Mouse (Mus musculus): Measurements from ENCODE around the gene Mrpl35. TPM values are rescaled to one million over a fixed set of nuclear protein-coding genes. Genes with fewer than 3 reads are reported as not detected.
"Not testable (repeated sequence)": the region's sequence is repeated elsewhere in the genome, so short reads cannot be mapped to it uniquely, and the experiment has no call there.

Mrpl35 gene
- 10 to 100 TPM; 27.8 to 29.6 TPM for total RNA-seq (2021)
- long read RNA-seq, experiment 1, transcript Mrpl35-201 (4 exons, 3,721 nt) = major isoform, 36 of 38 reads
- long read RNA-seq, experiment 1, partial matches to known transcripts = 1 of 38 reads
- long read RNA-seq, experiment 1, other reads (novel, unspliced or antisense) = 1 of 38 reads
- long read RNA-seq, experiment 2, transcript Mrpl35-201 (4 exons, 3,721 nt) = major isoform, 25 of 26 reads
- long read RNA-seq, experiment 2, partial matches to known transcripts = 1 of 26 reads
- long read RNA-seq, experiment 2, other reads (novel, unspliced or antisense) = 0 of 26 reads

DNA sequence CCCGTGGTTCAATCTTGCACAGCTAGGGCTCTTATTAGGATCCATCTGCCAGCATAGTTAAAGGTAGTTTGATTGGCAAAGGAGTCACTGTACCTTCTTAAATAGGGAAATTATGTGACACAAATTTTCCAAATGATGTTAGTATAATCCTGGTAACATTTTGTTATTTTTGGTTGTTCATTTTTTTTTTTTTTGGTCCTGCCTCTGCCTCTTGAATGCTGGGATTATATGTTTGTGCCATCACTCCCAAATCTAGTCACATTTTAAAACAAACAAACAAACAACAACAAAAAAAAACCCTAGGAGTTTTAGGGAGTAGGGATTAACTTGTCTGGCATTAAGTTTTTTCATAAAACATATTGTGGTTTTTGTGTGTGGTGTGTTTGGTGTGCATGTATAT is at the start of gene Mrpl35:
Gene Mrpl35, minus strand, starts transcription at position 101 of the 400 bp plus-strand sequence.
- DNase-seq (ENCODE audit: extremely low spot score in 1 of 2, low spot score in 2 of 2) = no peak
- intact Hi-C loops (cut with DNase I) = loop anchor here (10.0 kb wide), 1 partner anchor 552 kb away; the partner anchor contains the start of gene Krcc1
- no peak within 1 kb of the TSS for H3K4me3 ChIP-seq

DNA sequence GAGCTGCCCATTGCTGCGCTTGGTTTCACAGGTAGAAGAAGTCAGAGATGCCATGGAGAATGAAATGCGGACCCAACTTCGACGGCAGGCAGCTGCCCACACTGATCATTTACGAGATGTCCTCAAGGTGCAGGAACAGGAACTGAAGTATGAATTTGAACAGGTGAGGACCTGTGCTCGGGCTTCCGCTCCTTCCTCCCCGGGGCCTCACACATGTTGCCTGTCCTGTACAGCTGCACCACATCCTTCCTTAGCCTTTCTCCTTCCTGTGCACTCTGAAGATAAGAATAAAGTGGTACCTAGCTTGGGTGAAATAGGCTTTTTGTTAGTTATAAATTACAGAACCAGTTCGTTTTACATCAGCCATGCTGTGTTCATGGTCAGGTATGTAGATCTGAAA is 44.6 kb upstream of the Mrpl35 start:
- intact Hi-C loops (cut with DNase I) = no loop called here
- DNase-seq (ENCODE audit: extremely low spot score in 1 of 2, low spot score in 2 of 2) = no peak
- Histone ChIP-seq H3K27ac (no peak overlapping the region), H3K4me3 (no peak overlapping the region)
- no peak for TF ChIP-seq CTCF (IDR thresholded peaks at IDR 0.05)

More for the DNA sequence above, at the start of gene Mrpl35:
- no peak within 1 kb of the TSS for H3K27ac ChIP-seq
- no peak for TF ChIP-seq CTCF (IDR thresholded peaks at IDR 0.05)

DNA sequence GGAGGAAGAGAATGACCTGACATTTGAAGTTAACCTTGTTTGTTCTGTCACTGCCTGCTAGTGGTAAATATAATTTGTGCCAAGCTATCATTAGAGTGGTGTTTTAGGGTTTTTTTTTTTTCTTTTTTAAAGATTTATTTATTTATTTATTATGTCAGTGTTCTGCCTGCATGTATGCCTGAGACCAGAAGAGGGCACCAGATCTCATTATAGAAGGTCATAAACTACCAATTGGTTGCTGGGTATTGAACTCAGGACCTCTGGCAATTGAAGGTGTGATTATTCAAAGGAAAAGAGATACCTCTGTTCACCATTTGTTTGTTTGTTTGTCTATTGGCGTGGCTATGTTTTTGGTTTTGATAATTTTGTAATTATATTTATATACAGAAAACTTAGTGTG is 42.0 kb upstream of the Mrpl35 start:
- H3K4me3 ChIP-seq = no peak overlapping the region
- no peak for DNase-seq (ENCODE audit: extremely low spot score in 1 of 2, low spot score in 2 of 2)
- H3K27ac ChIP-seq = no peak overlapping the region
- TF ChIP-seq CTCF (IDR thresholded peaks at IDR 0.05) = peak; percentile 48
- intact Hi-C loops (cut with DNase I) = loop anchor here (10.0 kb wide), 1 partner anchor 456 kb away; no protein-coding TSS in a partner anchor

DNA sequence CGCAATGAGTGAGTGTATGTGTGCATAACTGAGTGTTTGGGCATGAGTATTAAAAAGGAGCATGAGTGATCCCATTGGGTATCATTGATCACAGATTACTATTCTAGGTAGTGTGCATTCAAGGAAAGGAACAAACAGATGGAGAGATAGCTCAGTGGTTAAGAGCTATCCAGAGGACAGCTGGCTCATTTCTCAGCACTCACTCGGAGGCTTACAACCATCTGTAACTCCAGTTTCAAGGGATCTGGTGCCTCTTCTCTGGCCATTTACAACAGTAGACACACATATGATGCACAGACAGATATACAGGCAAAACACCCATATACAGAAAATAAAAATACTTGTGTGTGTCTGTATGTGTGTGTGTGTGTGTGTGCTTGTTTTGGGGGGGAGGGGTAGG is 41.0 kb upstream of the Mrpl35 start:
- no peak overlapping the region for H3K27ac ChIP-seq
- DNase-seq (ENCODE audit: extremely low spot score in 1 of 2, low spot score in 2 of 2) = no peak
- intact Hi-C loops (cut with DNase I) = loop anchor here (10.0 kb wide), 1 partner anchor 457 kb away; no protein-coding TSS in a partner anchor
- no peak for TF ChIP-seq CTCF (IDR thresholded peaks at IDR 0.05)
- no peak overlapping the region for H3K4me3 ChIP-seq

DNA sequence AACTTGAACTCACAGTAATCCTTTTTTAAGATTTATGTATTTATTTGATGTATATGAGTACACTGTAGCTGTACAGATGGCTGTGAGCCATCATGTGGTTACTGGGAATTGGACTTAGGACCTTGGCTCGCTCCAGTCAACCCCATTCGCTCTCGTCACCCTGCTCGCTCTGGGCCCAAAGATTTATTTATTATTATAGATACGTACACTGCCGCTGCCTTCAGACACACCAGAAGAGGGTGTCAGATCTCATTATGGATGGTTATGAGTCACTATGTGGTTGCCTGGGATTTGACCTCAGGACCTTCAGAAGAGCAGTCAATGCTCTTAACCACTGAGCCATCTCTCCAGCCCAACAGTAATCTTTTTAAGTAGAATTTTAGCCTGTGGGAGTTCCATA is 20.1 kb upstream of the Mrpl35 start:
- DNase-seq (ENCODE audit: extremely low spot score in 1 of 2, low spot score in 2 of 2); intact Hi-C loops (cut with DNase I); H3K27ac ChIP-seq; H3K4me3 ChIP-seq: not testable (repeated sequence)

DNA sequence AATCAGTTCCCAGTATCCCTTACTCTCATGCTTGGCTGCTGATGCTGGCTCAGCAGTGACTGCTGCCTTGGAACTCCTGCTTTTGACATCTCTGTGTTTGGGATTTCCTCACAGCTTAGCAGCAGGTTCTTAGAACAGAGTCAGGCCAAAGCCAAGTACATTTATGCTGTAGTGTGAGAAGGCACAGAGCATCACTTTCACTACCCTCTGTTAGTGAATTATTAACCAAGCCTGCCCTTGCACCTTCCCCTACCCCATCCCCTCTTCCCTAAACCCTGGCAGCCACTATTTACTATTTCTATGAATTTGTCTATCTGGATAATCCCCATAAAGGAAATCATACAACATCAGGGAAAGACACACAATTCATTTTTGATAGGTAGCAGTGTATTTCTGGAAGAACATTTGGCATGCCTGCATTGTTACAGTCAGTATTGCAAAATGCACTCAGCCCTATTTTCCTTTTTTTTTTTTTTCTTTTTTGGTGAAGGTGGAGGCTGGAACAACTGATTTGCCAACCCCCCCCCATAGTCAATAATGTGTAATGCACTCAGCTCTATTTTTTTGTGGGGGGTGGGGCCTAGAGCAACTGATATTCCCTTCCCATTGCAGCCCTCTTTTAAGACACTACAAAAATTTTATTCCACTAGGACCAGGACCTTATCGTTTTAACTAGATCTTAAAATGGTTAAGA is 14.0 kb upstream of the Mrpl35 start:
- no peak for TF ChIP-seq CTCF (IDR thresholded peaks at IDR 0.05)
- Histone ChIP-seq H3K4me3 (no peak overlapping the region), H3K27ac (no peak overlapping the region)
- DNase-seq (ENCODE audit: extremely low spot score in 1 of 2, low spot score in 2 of 2) = no peak
- intact Hi-C loops (cut with DNase I) = no loop called here

DNA sequence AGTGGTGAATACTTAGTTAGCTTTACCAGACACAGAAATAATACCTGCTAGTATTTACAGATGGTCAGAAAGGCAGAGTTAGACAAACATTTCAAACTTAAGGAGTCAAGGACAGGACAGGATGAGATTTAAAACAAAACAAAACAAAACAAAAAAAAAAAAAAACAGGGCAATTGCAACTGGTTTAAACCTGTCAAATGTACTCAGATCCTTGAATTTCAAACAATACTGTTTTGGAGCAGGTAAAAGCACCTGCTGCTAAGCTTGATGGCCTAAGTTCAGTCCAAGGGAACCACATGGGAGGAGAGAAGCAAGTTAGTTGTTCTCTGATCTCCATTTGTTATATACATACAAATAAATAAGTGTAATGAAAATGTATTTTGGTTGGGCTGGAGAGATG is 13.0 kb upstream of the Mrpl35 start:
- H3K4me3 ChIP-seq = no peak overlapping the region
- no peak for TF ChIP-seq CTCF (IDR thresholded peaks at IDR 0.05)
- intact Hi-C loops (cut with DNase I) = no loop called here
- DNase-seq (ENCODE audit: extremely low spot score in 1 of 2, low spot score in 2 of 2) = no peak
- H3K27ac ChIP-seq = no peak overlapping the region

DNA sequence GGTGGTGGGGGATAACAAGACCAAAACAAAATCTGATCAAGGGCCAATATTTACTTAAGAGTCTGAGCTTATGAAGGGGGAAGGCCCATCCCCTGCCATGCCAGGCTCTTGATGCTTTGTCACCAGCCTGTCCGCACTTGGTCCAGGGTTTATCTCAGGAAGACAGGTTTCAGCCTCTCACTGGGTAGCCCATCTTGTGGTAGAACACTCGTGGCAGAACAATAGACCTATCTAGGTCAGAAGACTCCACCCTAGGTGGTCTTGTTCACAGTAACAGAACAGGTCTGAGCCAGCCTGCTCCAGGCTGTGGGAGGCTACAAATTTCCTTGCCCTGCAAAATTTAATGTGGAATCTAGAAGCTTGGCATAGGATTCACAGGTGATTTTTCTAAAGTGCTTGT is 10.0 kb upstream of the Mrpl35 start:
- TF ChIP-seq CTCF (IDR thresholded peaks at IDR 0.05) = no peak
- DNase-seq (ENCODE audit: extremely low spot score in 1 of 2, low spot score in 2 of 2) = no peak
- H3K4me3 ChIP-seq = no peak overlapping the region
- H3K27ac ChIP-seq = no peak overlapping the region
- intact Hi-C loops (cut with DNase I) = no loop called here

DNA sequence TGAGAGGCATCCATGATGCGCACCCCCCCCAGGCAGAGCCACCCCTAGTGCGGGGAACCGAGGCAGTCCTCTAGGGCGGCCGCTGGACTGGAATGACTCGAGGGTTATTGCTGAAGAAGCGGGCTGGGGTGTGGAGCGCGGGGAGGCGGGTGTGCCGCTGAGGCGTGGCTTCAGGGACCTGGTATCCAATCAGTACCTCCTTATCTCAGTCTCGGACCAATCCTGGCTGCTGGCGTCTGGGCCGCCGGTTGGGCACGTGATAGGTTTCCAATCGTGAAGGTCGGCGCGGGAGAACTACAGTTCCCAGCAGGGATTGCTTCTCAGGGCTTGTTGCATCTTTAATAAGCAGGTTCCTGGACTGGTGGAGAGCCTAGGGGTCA is 4.8 kb upstream of the Mrpl35 start:
- intact Hi-C loops (cut with DNase I) = no loop called here
- Histone ChIP-seq H3K27ac (peak overlapping the region; percentile 99), H3K4me3 (peak overlapping the region; percentile 84)
- TF ChIP-seq CTCF (IDR thresholded peaks at IDR 0.05) = no peak
- DNase-seq (ENCODE audit: extremely low spot score in 1 of 2, low spot score in 2 of 2) = peak; percentile 90 to 95

DNA sequence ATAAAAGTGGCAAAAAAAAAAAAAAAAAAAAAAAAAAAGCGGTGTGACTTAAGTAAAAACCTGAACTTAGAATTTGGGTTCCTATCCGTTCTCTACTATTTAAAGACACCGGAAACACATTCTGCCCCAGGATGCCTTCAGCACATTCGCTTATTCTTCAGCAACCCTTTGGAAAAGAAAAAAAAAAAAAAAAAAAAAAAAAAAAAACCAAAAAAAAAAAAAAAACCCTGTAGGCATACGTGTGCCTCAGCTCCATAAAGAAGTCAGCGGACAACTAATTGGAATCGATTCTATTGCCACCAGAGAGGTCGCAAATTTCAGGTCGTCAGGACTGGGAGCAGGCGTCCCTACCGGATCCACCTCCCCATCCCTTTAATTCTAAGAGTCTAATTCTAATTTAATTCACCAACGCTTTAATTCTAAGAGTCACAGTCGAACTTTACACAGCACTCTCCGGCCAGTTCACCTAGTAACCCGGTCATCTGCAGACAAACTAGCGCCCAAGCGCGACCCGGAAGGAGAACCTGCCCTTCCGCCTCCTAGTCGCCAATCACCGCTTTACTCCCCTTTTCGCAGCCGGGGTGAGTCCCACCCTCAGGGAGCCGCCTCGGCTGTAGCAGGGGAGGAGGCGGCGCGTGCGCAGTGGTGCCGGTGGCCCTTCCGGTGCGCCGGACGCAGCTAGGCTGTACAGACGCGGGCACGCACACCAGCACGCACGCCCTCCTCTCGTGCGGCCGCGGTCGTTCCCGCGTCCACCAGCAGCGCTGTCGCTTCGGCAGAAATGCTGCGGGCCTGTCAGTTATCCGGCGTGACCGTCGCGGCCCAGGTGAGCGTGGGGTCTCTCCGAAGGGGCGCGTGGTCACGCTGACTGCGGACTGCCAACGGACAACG is 4.2 kb upstream of the Mrpl35 start, which contains the start of gene Immt:
Gene Immt, plus strand, starts transcription at position 642 of the 891 bp plus-strand sequence.
- Histone ChIP-seq H3K4me3 (peak within 1 kb of the TSS; percentile 84), H3K27ac (peak within 1 kb of the TSS; percentile 99)
- peak; percentile 97 to 98 for DNase-seq (ENCODE audit: extremely low spot score in 1 of 2, low spot score in 2 of 2)
- no peak; the same call in 1 of the 2 replicates for TF ChIP-seq CTCF (IDR thresholded peaks at IDR 0.05)
- intact Hi-C loops (cut with DNase I) = no loop called here

DNA sequence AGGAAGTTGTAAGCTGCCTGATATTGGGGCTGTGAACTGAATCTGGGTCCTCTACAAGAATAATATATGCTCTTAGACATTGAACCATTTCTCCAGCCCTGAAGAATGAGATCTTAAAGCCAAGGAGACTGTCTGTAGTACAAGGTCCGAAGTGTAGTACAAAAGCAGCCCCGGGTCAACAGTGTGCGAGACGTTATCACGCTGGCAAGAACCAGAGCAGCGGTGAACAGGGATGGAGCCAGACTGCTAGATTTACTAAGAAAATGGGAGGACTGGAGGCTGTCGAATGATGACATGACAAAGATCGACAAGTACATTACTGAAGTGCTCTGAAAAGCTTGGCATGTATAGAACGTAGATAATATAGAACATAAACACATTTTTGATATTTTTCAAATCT is 3.0 kb upstream of the Mrpl35 start:
- no peak for DNase-seq (ENCODE audit: extremely low spot score in 1 of 2, low spot score in 2 of 2)
- no peak overlapping the region for H3K4me3 ChIP-seq
- no peak overlapping the region for H3K27ac ChIP-seq
- intact Hi-C loops (cut with DNase I) = loop anchor here (10.0 kb wide), 1 partner anchor 555 kb away; the partner anchor contains the start of gene Krcc1
- TF ChIP-seq CTCF (IDR thresholded peaks at IDR 0.05) = no peak

All from left cerebral cortex, adult 2 months (tissue).